Mouse (Mus musculus) olfactory bulb, adult 2 months (tissue): Measurements from ENCODE around the gene Ly6g6e.

Experiments used
- CTCF ChIP-seq: fragments of 200-500 bp; IDR thresholded peaks from 2 replicates; pipeline ENCODE4 v1.5.1; 2012; ENCODE audit warnings: low read depth, mild to moderate bottlenecking, low read length, moderate library complexity; ENCODE audit not compliant: insufficient read depth
- POLR2A ChIP-seq: fragments of 200-500 bp; IDR thresholded peaks from 2 replicates; pipeline ENCODE4 v1.6.1; 2012; ENCODE audit warnings: mild to moderate bottlenecking, low read depth, low read length, moderate library complexity; ENCODE audit not compliant: insufficient read depth

- TF ChIP-seq CTCF (no peak), POLR2A (no peak)
Observed at GRCm38 (mm10) chr17:35092403-35093198, 15.9 kb downstream of the Ly6g6e start.
